Mouse (Mus musculus) T-helper 17 cell (primary cell): ENCODE measurements around the gene Nmt2.

ENCODE experiments used
- in situ Hi-C, 2 experiments: fragments of 300-600 bp; cut with MboI, MseI; formaldehyde crosslinking; loops; 1 replicate in 1 of 2; 2 replicates in 1 of 2; pipeline ENCODE4 v1.15.1; 2025; ENCODE audit warnings: high pct_unique_total_duplicates in 2 of 2

Gene Nmt2

DNA sequence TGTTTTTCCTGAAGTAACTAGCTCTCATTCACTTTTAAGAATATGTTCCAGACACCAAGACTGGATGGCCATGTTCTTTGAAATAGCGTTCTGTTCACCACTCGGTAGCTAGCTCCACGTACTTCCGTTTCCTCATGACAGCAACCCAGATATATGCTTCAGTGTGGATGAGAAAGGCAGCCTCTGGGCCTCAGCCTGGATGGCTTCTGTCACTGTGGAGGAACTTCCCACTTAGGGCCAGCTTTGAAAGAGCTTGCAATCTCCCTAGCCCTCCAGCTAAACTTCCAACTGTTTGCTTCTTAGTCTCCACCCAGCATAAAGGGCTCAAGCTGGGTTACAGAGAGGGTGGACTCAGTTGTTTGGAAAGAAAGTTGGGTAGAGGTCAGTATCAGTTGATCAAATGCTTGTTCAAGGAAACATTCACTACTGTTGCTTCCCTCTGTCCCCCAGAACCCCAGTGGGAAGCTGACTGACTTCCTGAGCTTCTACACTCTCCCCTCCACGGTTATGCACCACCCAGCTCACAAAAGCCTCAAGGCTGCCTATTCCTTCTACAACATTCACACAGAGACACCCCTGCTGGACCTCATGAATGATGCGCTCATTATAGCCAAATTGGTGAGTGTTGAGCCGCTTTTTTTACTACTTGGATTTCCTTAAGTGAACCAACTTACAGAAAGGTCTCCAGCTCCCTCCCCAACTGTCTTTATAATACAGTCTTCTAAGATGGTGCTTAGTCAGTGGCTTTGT lies 40.5 kb downstream of the Nmt2 start:
- in situ Hi-C loops = loop anchor here (5.0 to 25.0 kb wide), 3 partner anchors 32 to 1688 kb away; partner anchors contain the start of gene Mcm10 (in 1 of the 2)

DNA sequence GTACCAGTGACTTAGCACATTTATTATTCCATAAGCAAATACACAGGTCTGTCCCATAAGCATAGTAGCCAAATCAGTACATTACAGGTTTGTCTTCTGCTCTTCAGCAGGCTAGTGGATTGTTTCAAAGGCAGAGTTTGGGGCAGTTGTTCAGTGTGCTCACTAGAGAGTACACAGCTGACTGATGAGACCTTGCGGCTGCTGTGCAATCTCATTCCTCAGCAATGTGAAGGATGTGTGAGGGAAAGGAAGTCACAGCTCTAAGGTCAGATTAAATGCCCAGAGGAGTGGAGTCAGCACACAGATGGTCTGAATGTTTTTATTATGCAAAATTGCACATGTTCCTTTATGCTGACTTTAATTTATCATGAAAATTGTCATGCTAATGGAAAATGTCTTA lies 42.5 kb downstream of the Nmt2 start:
- in situ Hi-C loops = loop anchor here in 1 of 2 experiments (5.0 kb wide), 1 partner anchor 34 kb away; no protein-coding TSS in a partner anchor

DNA sequence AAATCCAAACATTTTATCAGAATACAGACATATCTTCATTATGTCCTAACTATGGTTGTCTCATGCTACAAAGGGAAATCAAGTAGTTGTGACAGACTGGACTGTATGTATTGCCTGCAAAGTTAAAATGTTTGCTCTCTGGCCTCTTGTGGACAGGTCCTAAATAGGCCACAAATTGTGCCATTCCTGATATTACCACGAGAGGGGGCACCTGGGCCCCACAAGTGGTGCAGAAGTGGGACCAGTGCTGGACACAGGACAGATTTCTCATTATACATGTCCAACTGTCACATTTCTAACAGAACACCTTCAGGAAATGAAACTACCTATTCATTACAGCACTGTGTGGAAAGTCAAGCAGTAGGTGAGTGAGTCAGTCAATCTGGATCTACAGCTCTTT lies 43.3 kb downstream of the Nmt2 start:
- in situ Hi-C loops = loop anchor here in 1 of 2 experiments (5.0 kb wide), 1 partner anchor 35 kb away; no protein-coding TSS in a partner anchor

- in situ Hi-C loops = loop anchor here (10.0 kb wide), 3 partner anchors 324 to 1554 kb away; partner anchors contain the start of gene Sephs1 (in 1 of the 2)
Measured at GRCm38 (mm10) chr2:3331071-3331703, 47.2 kb downstream of the Nmt2 start.

- in situ Hi-C loops = loop anchor here (10.0 kb wide), 3 partner anchors 323 to 1553 kb away; partner anchors contain the start of gene Sephs1 (in 1 of the 2)
Measured at GRCm38 (mm10) chr2:3332056-3332455, 48.0 kb downstream of the Nmt2 start.

DNA sequence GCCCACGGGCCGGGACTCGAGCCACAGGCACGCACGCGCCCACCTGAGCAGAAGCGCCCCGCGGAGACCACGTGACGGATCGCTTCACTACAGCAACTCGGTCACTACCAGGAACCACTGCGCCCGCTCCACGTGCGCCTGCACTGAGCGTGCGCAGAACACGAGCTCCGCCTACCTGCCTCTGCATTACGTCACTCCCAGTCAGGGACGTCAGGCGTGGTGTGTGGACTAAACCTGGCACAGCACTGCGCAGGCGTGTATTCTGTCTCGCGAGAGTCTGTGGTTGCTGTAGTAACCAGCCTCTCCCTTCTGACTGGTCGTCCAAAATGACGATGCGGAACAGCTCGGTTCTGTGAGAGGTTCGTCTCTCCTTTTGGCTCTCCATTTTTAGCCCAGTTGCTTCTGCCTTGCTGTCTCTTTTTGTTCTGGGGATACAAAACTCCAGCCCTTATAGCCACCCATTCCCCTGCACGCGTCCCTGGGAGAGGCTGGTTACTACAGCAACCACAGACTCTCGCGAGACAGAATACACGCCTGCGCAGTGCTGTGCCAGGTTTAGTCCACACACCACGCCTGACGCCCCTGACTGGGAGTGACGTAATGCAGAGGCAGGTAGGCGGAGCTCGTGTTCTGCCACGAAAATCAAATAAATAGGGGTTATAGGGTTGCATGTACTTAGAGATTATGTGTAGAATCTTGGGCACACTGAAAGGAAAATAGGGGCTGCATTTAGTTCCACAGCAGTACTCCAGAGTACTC lies 48.7 kb downstream of the Nmt2 start, which contains the start of gene Rpp38:
Gene Rpp38, minus strand, starts transcription at position 160 of the 759 bp plus-strand sequence.
- in situ Hi-C loops = loop anchor here (10.0 kb wide), 3 partner anchors 322 to 1552 kb away; partner anchors contain the start of gene Sephs1 (in 1 of the 2)

- in situ Hi-C loops = loop anchor here (10.0 kb wide), 3 partner anchors 321 to 1551 kb away; partner anchors contain the start of gene Sephs1 (in 1 of the 2)
Measured at GRCm38 (mm10) chr2:3333761-3334160, 49.7 kb downstream of the Nmt2 start.

- in situ Hi-C loops = loop anchor here (10.0 kb wide), 3 partner anchors 319 to 1549 kb away; partner anchors contain the start of gene Sephs1 (in 1 of the 2)
Measured at GRCm38 (mm10) chr2:3335611-3336301, 51.7 kb downstream of the Nmt2 start, which contains the start of gene Acbd7. Acbd7 (plus strand) TSS chr2:3336168.

DNA sequence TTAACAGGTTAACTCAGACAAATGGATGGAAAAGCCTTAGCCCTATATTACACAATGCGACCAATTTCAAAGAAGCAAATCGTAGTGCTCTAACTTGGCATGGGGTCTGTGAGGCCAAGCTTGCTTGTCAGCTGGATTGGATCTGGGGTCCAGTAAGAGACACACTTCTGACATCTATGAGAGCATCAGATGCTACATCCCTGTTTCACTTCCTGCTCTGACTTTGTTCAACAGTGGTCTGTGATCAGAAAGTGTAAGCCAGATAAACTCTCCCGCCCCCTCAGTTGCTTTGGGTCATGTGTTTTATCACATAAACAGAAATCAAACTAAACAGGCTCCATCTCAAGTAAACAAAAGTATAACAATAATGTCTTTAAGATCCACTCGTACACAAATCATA lies 64.4 kb downstream of the Nmt2 start:
- in situ Hi-C loops = loop anchor here (10.0 kb wide), 4 partner anchors 56 to 1056 kb away; no protein-coding TSS in a partner anchor

- in situ Hi-C loops = loop anchor here (10.0 kb wide), 4 partner anchors 56 to 1056 kb away; no protein-coding TSS in a partner anchor
Measured at GRCm38 (mm10) chr2:3348919-3349318, 64.9 kb downstream of the Nmt2 start.

GRCm38 (mm10) chr2:3353160-3353559 lies 69.1 kb downstream of the Nmt2 start:
- in situ Hi-C loops = no loop called here

DNA sequence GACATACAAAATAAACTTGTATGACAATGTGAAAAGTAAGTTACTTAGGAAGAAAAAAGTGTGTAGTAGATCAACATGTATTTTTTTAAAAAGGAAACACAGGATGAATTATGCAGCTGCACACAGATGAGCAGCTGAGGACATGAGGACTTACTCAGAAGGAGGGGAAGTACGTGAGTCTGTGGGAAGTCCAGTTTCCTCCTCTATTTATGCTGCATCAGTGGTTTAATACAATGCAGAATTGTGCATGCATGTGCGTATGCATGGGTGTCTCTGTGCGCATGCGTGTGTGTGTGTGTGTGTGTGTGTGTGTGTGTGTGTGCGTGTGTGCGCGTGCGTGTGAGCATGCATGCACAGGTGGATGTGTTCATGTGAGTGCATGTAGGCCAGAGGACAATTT lies 71.8 kb downstream of the Nmt2 start:
- in situ Hi-C loops = no loop called here

DNA sequence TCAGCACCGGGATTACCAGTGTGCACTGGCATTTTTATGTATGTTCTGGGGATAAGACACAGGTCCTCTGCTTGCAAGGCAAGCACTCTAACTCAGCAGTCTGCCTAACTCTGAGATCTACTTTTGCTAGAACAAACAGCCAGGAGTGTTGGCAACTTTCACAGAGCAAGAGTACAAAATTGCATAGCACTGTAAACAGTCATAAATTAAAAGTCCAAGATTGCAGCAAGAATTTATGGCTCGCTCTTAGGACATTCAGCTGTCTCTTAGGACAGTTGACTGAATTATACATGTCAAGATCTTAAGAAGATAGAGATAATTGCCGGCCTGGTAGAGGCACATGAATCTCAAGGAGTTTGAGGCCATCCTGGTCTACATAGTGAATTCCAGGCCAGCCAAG lies 72.3 kb downstream of the Nmt2 start:
- in situ Hi-C loops = no loop called here

GRCm38 (mm10) chr2:3357887-3358286 lies 73.9 kb downstream of the Nmt2 start:
- in situ Hi-C loops = no loop called here

DNA sequence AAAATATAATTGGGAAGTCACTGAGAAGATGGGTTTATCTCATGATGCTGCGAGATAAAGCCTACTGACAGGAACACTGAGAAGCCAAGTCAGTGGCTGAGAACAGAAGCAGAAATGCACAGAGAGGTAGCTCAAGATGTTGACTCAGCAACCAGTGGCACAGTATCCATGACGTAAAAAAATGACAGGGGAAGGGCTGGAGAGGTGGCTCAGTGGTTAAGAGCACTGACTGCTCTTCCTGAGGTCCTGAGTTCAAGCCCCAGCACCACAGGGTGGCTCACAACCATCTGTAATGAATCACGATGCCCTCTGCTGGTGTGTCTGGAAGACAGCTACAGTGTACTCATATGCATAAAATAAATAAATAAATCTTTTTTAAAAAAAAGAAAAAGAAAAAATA lies 77.1 kb downstream of the Nmt2 start:
- in situ Hi-C loops = no loop called here

DNA sequence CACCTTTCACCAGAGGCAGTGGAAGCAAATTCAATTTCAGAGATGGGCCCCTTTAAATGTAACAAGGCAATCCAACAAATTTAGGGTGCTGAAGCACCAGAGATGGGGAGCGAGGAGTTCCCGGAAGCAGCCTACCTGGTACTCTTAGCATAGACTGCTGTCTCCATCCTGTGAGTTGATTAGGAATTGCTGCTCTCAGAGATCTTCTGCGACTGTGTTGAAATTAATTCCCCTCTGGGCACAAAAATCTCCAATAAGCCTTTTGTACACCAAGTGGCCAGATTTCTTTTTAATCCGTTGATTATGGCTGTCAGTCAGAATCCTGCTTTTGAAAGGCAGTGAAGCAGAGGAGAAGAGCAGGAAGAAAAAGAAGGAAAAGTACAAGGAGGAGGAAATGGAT lies 81.1 kb downstream of the Nmt2 start:
- in situ Hi-C loops = no loop called here
